Mouse (Mus musculus): ENCODE measurements around the gene St6gal1. TPM values are rescaled to one million over a fixed set of nuclear protein-coding genes. Genes with fewer than 3 reads are reported as not detected.
A peak's percentile ranks its signal among the peaks of the same experiment; 100 is the strongest.

The St6gal1 gene
- total RNA-seq, 2 experiments from 2014 or later: 3.4 to 3.5 TPM

GRCm38 (mm10) chr16:23223871-23224469 lies 570 bp upstream of the St6gal1 start:
- no peak for DNase-seq

DNA sequence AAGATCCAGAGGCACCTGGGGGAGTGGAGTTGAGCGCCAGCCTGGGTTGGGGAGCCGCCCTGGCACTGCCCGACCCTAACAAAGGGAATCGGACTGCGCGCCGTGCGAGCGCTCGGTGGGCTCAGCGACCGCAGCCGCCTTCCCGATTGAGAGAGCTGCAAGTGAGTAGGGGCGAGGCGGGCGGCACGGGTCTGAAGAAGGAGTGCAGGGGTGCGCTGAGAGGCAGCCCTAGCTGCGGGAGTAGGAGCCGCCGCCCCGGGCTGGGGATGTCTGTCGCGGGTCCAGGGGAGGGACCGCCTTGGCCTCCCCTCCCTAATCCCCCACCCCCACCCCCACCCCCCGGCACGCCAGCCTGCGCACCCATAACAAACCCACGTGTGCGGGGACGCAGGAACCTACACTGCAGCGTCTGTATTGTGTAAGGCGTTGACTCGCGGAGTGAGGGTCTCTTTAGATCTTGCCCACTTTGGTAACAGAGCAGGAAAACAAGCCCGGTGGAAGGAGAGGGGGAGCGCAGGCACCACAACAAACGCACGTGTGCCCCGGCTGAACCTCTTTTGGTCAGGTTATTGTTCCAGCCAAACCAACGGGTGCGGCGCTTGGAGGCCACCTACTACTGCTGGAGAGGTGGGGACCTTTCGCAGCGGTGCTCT lies 655 bp downstream of the St6gal1 start:
- DNase-seq: peak; percentile 54

GRCm38 (mm10) chr16:23225821-23226600 lies 1.5 kb downstream of the St6gal1 start:
- DNase-seq: peak; percentile 26

DNA sequence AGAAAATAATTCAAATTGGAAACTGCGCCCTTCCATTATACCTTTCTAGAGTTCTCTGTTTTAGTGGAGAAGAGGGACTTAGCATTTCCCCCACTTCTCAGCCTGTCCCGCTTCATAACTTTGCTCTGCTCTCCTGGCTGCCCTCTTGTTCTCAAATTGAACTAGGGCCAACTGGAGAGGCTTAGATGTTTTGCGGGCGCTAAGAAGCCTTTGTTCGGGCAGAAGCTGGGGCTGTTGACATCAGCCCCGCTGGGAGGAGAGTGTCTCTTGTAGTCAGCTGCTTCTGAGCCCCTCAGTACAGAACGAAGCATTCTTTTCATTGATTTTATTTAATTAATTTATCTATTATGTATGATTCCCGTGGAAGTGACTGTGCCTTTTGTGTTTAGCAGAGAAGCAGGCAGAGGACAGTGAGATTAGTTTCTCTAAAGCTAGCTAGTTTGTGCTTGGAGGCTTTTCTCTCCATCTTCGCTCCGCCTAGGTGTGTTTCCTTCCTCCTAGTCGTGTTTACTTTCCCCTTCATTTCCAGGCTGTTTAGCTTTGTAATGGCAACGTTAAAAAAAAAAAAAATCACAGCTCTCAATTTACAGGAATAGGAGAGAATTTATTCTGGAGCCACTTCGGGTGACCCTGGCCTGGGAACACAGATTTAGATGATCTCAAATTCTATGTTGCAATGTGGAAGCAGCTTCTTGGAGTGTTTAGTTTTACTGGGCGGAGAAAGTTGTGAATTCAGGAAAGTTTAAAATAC lies 2.2 kb downstream of the St6gal1 start:
- peak; percentile 14 for DNase-seq

DNA sequence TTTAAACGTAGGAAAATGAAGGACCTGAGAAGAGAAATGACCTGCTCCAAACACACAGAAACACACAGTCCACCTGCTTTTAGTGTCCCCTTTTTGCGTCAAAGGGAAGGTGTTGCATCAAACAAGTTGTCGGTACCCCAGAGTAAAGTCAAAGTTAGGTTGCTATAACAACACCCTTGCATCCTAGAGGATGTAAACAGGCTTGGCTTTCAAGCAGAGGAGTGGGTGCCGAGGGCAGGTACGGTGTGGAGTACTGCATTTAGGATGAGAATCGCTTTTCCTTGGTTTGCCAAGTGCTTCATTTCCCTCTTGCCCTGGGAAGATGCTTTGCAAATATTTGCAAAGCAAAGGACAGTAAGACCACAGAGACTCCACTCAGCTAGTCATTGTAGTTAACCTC lies 3.3 kb downstream of the St6gal1 start:
- no peak for DNase-seq

DNA sequence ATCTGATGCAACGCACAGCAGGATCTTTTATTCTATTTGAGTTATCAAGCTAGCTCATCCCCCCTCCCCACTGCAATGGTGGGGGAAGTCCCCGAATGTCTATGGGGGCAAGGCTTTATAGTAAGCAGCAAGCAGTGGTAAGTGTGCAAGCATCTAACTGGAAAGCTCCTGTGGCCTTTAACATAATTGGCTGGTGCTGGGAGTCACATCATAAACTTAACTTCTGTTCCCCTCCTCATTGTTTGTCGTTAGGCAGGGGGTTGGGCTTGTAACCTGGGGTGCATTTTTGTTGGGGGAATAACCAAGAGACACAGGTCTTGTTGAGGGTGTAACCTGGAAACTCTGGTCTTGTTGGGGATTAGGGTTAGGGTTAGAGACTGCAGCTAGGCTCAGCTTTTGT lies 3.9 kb downstream of the St6gal1 start:
- DNase-seq: no peak

DNA sequence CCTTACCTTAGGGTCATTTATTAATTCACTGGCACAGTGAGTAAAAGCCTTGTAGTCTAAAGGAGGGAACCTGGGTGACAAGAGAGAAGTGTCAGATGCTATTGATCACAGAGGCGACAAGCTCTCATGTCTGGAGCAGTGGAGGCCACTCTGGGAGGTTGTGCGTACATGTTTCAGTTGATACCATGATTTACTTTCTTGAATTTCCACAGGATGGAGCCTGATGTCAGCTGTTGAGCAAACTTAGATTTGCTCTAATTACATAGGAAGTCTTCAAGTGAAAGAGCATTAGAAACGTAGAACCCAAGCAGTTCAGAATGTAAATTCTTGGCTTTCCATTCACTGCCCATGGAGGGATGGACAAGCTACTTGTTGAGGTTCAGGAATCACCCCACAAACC lies 5.4 kb downstream of the St6gal1 start:
- DNase-seq: no peak

DNA sequence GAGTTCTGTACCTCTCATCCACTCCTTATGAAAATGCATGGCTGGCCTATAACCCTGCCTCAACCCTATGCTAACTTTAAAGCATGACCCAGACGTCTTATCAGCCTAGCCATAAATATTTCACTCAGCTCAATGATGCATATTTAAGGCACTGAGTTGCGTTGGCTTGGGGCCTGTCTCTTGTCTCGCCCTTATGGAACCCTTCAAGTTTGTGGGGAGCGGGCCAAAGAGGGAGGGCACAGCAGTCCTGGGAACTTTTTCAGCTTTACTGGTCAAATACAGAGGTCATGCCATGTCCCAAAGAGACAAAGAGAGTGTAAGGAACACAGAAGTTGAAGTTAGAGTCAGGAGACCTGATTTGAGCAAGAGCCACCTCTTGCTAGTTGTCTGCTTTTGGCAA lies 6.6 kb downstream of the St6gal1 start:
- no peak for DNase-seq

GRCm38 (mm10) chr16:23232691-23233090 lies 8.2 kb downstream of the St6gal1 start:
- DNase-seq: no peak

DNA sequence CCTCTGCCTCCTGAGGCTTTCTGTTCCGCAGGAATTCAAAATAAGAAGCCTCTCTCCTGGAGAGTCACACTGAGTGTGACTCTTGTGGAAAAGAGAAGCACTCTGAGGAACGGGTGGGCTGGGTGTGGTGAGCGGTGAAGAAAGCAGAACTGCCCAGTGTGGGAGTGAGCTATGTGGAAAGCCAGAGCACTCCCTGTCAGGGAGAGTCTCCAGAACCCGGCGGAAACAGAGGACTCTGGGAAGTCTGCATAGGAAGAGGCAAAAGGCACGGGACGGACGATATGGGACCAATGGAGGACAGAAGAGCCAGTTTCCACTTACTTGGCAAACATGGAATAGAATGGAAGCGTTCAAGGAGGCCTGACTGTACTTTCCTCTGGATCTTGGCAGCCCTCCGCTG lies 9.0 kb downstream of the St6gal1 start:
- DNase-seq: peak; percentile 34

DNA sequence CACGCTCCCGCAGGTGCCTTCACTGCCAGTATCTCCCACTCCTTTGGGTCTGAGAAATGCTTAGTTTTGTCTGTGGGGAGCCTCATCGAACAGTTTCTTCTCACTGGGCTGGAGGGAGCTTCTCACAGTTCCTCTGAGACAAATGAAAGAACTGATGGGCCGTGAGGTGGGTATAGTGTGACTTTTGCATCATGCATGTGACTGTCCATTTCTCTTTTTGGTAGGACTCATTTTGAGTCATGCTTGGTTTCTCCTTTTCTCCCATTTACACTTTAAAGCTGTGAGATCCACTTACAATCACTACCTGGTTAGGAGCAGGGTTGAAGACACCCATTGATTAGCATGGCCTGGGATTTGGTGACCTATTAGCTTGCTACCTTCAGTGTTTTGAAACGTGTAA lies 10.0 kb downstream of the St6gal1 start:
- DNase-seq: no peak

GRCm38 (mm10) chr16:23235173-23235694 lies 10.7 kb downstream of the St6gal1 start:
- DNase-seq: no peak

DNA sequence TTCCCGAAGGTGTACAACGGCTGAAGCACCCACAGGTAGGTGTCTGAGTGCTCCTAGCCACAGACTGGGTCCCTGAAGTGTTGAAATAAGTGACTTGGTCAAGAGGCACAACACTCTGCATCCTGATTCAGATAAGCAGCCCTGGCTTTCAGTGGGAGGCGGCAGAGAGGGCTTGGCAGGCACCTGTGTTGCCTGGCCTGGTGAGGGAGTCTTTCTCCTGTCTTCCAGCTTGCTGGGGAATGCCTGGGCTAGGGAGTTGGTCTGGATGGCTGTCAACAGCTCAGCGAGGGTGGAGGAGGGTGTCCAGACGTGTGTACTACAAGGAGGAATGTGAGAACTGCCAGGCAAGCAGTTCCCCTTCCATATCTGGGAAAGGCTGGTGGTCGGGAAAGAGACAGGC lies 15.0 kb downstream of the St6gal1 start:
- DNase-seq: peak; percentile 33

- peak; percentile 87 for DNase-seq
These were observed 15.8 kb downstream of the St6gal1 start for GRCm38 (mm10) chr16:23240049-23240949.

- DNase-seq: no peak
These were observed 16.4 kb downstream of the St6gal1 start for GRCm38 (mm10) chr16:23240950-23241259.

GRCm38 (mm10) chr16:23243726-23244425 lies 19.3 kb downstream of the St6gal1 start:
- no peak for DNase-seq

DNA sequence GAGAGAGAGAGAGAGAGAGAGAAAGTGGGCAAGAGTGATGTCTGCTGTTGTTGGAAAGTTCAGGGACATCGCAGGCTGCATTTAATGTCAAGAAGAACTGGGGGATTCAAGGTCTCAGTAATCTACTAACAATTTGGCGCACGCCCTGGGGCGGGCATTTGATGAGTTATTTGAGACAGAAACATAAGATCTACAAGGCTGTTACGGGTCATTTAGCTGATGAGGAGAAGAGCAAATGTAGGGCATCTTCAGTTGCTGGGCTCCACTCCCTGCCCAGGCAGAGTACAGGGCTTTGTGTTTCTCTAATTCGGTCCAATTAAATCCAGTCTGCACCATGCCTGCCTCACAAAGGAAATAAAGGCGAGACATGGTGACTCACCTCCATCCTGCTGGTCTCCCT lies 19.9 kb downstream of the St6gal1 start:
- DNase-seq: no peak

GRCm38 (mm10) chr16:23249285-23249684 lies 24.7 kb downstream of the St6gal1 start:
- no peak for DNase-seq

- DNase-seq: no peak
These were observed 25.2 kb downstream of the St6gal1 start for GRCm38 (mm10) chr16:23249762-23250161.

DNA sequence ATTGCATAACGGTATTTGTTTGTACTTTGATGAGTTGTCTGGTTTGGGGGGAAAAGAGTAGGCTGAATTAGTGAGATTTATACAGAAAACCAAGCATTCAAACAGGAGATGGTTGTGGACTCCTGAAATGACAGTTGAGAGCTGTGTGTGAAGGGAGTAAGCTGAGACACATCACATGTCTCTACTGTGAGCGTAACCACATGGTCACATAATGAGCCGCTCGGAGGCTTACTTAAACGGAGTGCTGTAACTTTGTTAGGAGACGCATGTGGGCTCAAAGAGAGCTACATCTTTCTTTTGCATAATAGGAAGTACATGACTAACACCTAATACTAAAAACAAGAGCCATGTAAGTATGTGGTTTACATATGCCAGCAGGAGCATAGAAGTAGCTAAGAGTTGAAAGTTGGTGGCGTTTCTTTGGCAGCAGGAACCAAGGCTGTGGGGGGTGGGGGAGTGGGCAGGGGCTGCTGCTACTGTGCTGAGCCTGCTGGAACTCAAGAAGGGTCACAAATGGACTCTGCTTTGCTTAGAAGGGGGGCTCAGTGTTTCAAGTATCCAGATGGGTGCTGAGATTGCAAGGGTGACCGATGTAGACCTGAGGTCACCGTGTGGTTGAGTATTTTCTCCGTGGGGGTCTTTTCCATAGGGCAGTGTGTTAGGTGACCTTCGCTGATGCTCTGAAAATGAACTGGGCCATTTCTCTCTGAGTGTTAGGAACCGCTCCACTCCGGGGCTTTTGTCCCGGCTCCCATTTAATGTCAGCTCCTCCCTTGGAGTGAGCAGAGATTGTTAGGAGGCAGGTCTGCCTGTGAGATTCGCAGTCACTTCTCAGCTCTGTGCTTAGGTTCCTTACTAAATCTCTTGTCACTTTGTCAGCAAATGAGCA lies 26.3 kb downstream of the St6gal1 start:
- DNase-seq: no peak
